Mouse (Mus musculus) spleen, adult 2 months (tissue): ENCODE measurements around the gene Heatr5a. TPM values are rescaled to one million over a fixed set of nuclear protein-coding genes. Genes with fewer than 3 reads are reported as not detected.

Experiments used
- DNase-seq, 2 experiments: peaks; one replicate each; pipeline versions ENCODE4 v3.0.0 to v3.0.0-alpha.2; 2012 to 2021; ENCODE audit warnings: low spot score in 2 of 2, low read depth in 1 of 2
- H3K27ac ChIP-seq: fragments of 200-500 bp; 2 replicates; pipeline ENCODE4 v1.5.1; 2012; ENCODE audit warnings: low read length, inconsistent platforms; ENCODE audit not compliant: insufficient read depth
- H3K27me3 ChIP-seq: fragments of 200-500 bp; 2 replicates; pipeline ENCODE4 v1.6.1; 2012; ENCODE audit warnings: mild to moderate bottlenecking, moderate library complexity, low read length, inconsistent platforms; ENCODE audit not compliant: control insufficient read depth, insufficient read depth
- H3K36me3 ChIP-seq: fragments of 200-500 bp; 2 replicates; pipeline ENCODE4 v1.6.1; 2012; ENCODE audit warnings: mild to moderate bottlenecking, low read length, inconsistent platforms; ENCODE audit not compliant: control insufficient read depth, insufficient read depth
- H3K4me1 ChIP-seq: fragments of 200-500 bp; 2 replicates; pipeline ENCODE4 v1.6.1; 2011; ENCODE audit warnings: inconsistent platforms; ENCODE audit not compliant: control insufficient read depth, insufficient read depth, insufficient read length
- H3K4me3 ChIP-seq: fragments of 200-500 bp; 2 replicates; pipeline ENCODE4 v1.5.1; 2011; ENCODE audit warnings: mild to moderate bottlenecking, inconsistent platforms; ENCODE audit not compliant: insufficient read depth, insufficient read length; ENCODE audit errors: extremely low read depth
- CTCF ChIP-seq: fragments of 200-500 bp; IDR thresholded peaks from 2 replicates; pipeline ENCODE4 v1.5.1; 2011; ENCODE audit warnings: mild to moderate bottlenecking, inconsistent platforms; ENCODE audit not compliant: insufficient read depth, insufficient read length, insufficient replicate concordance; ENCODE audit errors: extremely low read depth
- POLR2A ChIP-seq: fragments of 200-500 bp; IDR thresholded peaks from 2 replicates; pipeline ENCODE4 v1.6.1; 2011; ENCODE audit warnings: low read depth, low read length, inconsistent platforms
- WGBS: fragments of 180-500 bp; shearing (Covaris S2); methylation state at CpG from one replicate; pipeline ENCODE4 v1.1.7; 2018; 5-methylcytosine and 5-hydroxymethylcytosine counted together
- polyA plus RNA-seq: library from polyadenylated mRNA; depleted of rRNA; stranded (reverse); fragments of >200 nt; gene quantifications from 2 replicates; pipeline ENCODE4 v1.2.3, GENCODE M21; 2012; rRNA removed

The Heatr5a gene
- polyA plus RNA-seq, 1 experiment = 18.0 TPM

- Histone ChIP-seq H3K4me1 (no peaks in the 10 kb centered on the region; the same call in 1 of the 2 replicates), H3K4me3 (peak within 1 kb of the TSS; percentile 100), H3K27ac (peak within 1 kb of the TSS; percentile 100), H3K36me3 (peaks cover 5% of the 10 kb centered on the region), H3K27me3 (no peaks in the 10 kb centered on the region)
- peak; percentile 60 to 80 for DNase-seq
- WGBS = under 1% methylated on average over 107 of the region's 114 CpGs
- peak; percentile 15; the same call in 1 of the 2 replicates for TF ChIP-seq POLR2A
- 0 out of 2 replicates have a peak, but pooled peaks have one; percentile 20 for TF ChIP-seq CTCF
Observed at GRCm38 (mm10) chr12:51829290-51830076, 141.6 kb downstream of the Heatr5a start, which contains the start of gene Hectd1. Gene Hectd1 (minus strand): TSS chr12:51829536.

- Histone ChIP-seq H3K27ac (peak overlapping the region; percentile 100), H3K4me3 (peak overlapping the region; percentile 100), H3K36me3 (peaks cover 8% of the 10 kb centered on the region), H3K27me3 (no peaks in the 10 kb centered on the region), H3K4me1 (no peaks in the 10 kb centered on the region; the same call in 1 of the 2 replicates)
- DNase-seq = peak; percentile 35 to 76
- no peak for TF ChIP-seq CTCF
- peak; percentile 15; the same call in 1 of the 2 replicates for TF ChIP-seq POLR2A
- under 1% methylated on average over 66 of the region's 66 CpGs for WGBS
Observed at GRCm38 (mm10) chr12:51828716-51829289, 142.3 kb downstream of the Heatr5a start.

GRCm38 (mm10) chr12:51827958-51828650 is 143.0 kb downstream of the Heatr5a start:
- peaks cover 8% of the 10 kb centered on the region for H3K36me3 ChIP-seq

More at GRCm38 (mm10) chr12:51827958-51828650, 143.0 kb downstream of the Heatr5a start:
- 5% methylated on average over 6 of the region's 6 CpGs for WGBS
- H3K4me3 ChIP-seq = peak overlapping the region; percentile 100
- no peaks in the 10 kb centered on the region; the same call in 1 of the 2 replicates for H3K4me1 ChIP-seq
- peak overlapping the region; percentile 100 for H3K27ac ChIP-seq
- TF ChIP-seq POLR2A (no peak), CTCF (no peak)
- DNase-seq = no peak
- no peaks in the 10 kb centered on the region for H3K27me3 ChIP-seq

Other genes starting within 250 kb of the Heatr5a start
- 11.1 and 12.8 TPM in 2 replicates for gene Hectd1, start 141.8 kb downstream of the Heatr5a start, polyA plus RNA-seq
- gene Dtd2, start 35.2 kb upstream of the Heatr5a start, polyA plus RNA-seq = 2.3 and 2.8 TPM in 2 replicates
- gene Gpr33, start 56.7 kb upstream of the Heatr5a start, polyA plus RNA-seq = 0.41 and 0.53 TPM in 2 replicates
- 0.49 and 0.55 TPM in 2 replicates for gene Nubpl, start 126.4 kb upstream of the Heatr5a start, polyA plus RNA-seq